9 mouse cellular contexts compared by ENCODE assay signal in the genomic region with DNA sequence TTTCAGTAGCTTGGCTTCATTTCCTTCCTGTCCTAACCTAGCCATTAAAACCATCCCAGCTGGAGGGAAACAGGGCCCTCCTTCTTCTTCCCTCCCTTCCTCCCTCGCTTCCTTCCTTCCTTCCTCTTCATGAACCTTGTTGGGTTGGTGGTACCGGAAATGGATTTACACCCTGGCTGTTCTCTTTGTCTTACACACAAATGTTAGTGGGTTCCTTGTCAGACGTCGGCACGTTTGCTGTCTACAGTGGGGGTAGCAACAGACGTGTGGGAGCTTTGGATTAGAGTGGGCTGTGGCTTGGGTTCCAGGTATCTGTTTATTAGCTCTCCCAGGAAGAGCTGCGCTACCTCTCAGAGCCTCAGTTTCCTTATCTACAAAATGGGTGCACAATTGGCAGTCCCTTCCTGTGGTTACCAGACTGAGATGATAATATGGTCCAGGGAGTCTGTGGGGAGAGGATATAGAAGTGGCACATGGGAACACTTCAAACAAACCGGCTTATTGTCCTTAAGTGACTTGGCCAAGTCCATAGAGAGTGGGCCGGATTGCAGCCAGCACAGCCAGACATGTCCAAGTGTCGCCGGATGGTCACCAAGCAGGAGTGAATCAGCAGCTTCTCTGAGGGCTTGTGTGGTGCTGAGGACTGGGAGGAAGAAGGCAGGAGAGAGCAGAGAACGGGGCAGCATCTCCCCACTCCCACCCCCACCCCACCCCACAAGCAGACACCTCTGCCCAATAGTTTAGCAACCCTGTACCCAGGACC. TPM values are rescaled to one million over a fixed set of nuclear protein-coding genes. Genes with fewer than 3 reads are reported as not detected.
DNase-seq lines count a peak whose midpoint lies in the region; ATAC-seq and TF ChIP-seq lines count a peak whose summit lies in the region.
"Had no signal": no experiment of that assay in that cellular context is flagged by ENCODE, and none has a peak within 500 bp of the region (broad histone marks: within the 10 kb centered on the region; RNA-seq: fewer than 3 reads in every experiment).

No protein-coding gene starts in this region.

- H3K9ac ChIP-seq in intestine, embryonic 15.5 days, result no peak overlapping the region
- no peak overlapping the region for H3K9ac ChIP-seq in intestine, postnatal 0 days (ENCODE audit: low read depth, low read length)
- H3K9ac ChIP-seq in neural tube, embryonic 12.5 days, result no peak overlapping the region
- no peak overlapping the region for H3K9ac ChIP-seq in limb, embryonic 13.5 days
- H3K9ac ChIP-seq in stomach, embryonic 16.5 days (ENCODE audit: low read length), result no peak overlapping the region

- H3K9me3 ChIP-seq in intestine, embryonic 15.5 days, result no peaks in the 10 kb centered on the region; the same call in 1 of the 2 replicates
- H3K9me3 ChIP-seq in intestine, postnatal 0 days (ENCODE audit: control insufficient read depth), result no peaks in the 10 kb centered on the region
- no peaks in the 10 kb centered on the region for H3K9me3 ChIP-seq in neural tube, embryonic 12.5 days
- no peaks in the 10 kb centered on the region for H3K9me3 ChIP-seq in limb, embryonic 13.5 days
- no peaks in the 10 kb centered on the region for H3K9me3 ChIP-seq in stomach, embryonic 16.5 days (replicated peaks; ENCODE audit: control insufficient read depth, low read length)
- H3K9me3 ChIP-seq: forebrain, embryonic 15.5 days had no signal

- ATAC-seq in intestine, embryonic 15.5 days, result no peak
- no peak for ATAC-seq in intestine, postnatal 0 days
- ATAC-seq in neural tube, embryonic 12.5 days (ENCODE audit: low FRiP score, low read depth), result no peak
- ATAC-seq in limb, embryonic 13.5 days (ENCODE audit: low FRiP score, low read depth), result no peak
- ATAC-seq in stomach, embryonic 16.5 days (ENCODE audit: insufficient read depth, low FRiP score), result no peak
- ATAC-seq in cerebellum, adult (ENCODE audit: insufficient number of reproducible peaks, low FRiP score, low TSS enrichment), result no peak

- TF ChIP-seq CTCF in intestine, postnatal 0 days (IDR thresholded peaks at IDR 0.05; ENCODE audit: low read depth), result no peak

- DNase-seq in neural tube, embryonic 10.5 days (ENCODE audit: extremely low spot score, low spot score), result no peak
- no peak for DNase-seq in urinary bladder, postnatal 10 days (ENCODE audit: low spot score)

- peak overlapping the region; percentile 87 for H3K4me2 ChIP-seq in intestine, embryonic 15.5 days (replicated peaks)
- H3K4me2 ChIP-seq in intestine, postnatal 0 days (replicated peaks; ENCODE audit: low read depth), result no peak overlapping the region
- peak overlapping the region; percentile 60; the same call in 1 of the 2 replicates for H3K4me2 ChIP-seq in neural tube, embryonic 12.5 days (replicated peaks)
- H3K4me2 ChIP-seq in limb, embryonic 13.5 days (replicated peaks), result peak overlapping the region; percentile 69
- H3K4me2 ChIP-seq in stomach, embryonic 16.5 days (ENCODE audit: low read depth, low read length), result peak overlapping the region; percentile 59; the same call in 1 of the 2 replicates

- peaks cover 16% of the 10 kb centered on the region; the same call in 1 of the 2 replicates for H3K4me1 ChIP-seq in intestine, embryonic 15.5 days (replicated peaks)
- 0 out of 2 replicates have a peak, but pooled peaks cover 4% of the 10 kb centered on the region for H3K4me1 ChIP-seq in intestine, postnatal 0 days (replicated peaks; ENCODE audit: control insufficient read depth, insufficient read depth, low read length)
- H3K4me1 ChIP-seq in neural tube, embryonic 12.5 days, result peaks cover 8% of the 10 kb centered on the region; the same call in 1 of the 2 replicates
- peaks cover 17% of the 10 kb centered on the region for H3K4me1 ChIP-seq in limb, embryonic 13.5 days
- H3K4me1 ChIP-seq in stomach, embryonic 16.5 days (ENCODE audit: control insufficient read depth, insufficient read depth, low read length), result peaks cover 11% of the 10 kb centered on the region

- H3K4me3 ChIP-seq in intestine, embryonic 15.5 days (replicated peaks), result no peak overlapping the region
- no peak overlapping the region for H3K4me3 ChIP-seq in intestine, postnatal 0 days (ENCODE audit: low read depth, low read length)
- no peak overlapping the region for H3K4me3 ChIP-seq in neural tube, embryonic 12.5 days
- no peak overlapping the region for H3K4me3 ChIP-seq in limb, embryonic 13.5 days
- no peak overlapping the region for H3K4me3 ChIP-seq in stomach, embryonic 16.5 days (replicated peaks; ENCODE audit: low read length)

- H3K27me3 ChIP-seq in intestine, embryonic 15.5 days (replicated peaks), result no peaks in the 10 kb centered on the region
- H3K27me3 ChIP-seq in intestine, postnatal 0 days (replicated peaks; ENCODE audit: control insufficient read depth, insufficient read depth, low read length), result no peaks in the 10 kb centered on the region
- H3K27me3 ChIP-seq in neural tube, embryonic 12.5 days (replicated peaks), result peaks cover 33% of the 10 kb centered on the region
- H3K27me3 ChIP-seq in limb, embryonic 13.5 days, result peaks cover 31% of the 10 kb centered on the region
- no peaks in the 10 kb centered on the region for H3K27me3 ChIP-seq in stomach, embryonic 16.5 days (ENCODE audit: control insufficient read depth, insufficient read depth, low read length)

- WGBS in intestine, embryonic 15.5 days, result 80% methylated on average over 12 of the region's 12 CpGs
- 80% methylated on average over 12 of the region's 12 CpGs for WGBS in intestine, postnatal 0 days
- WGBS in neural tube, embryonic 12.5 days, result 83% methylated on average over 12 of the region's 12 CpGs
- WGBS in limb, embryonic 13.5 days, result 81% methylated on average over 12 of the region's 12 CpGs
- WGBS in stomach, embryonic 16.5 days, result 77% methylated on average over 12 of the region's 12 CpGs

- no peak overlapping the region for H3K27ac ChIP-seq in intestine, embryonic 15.5 days
- H3K27ac ChIP-seq in intestine, postnatal 0 days (ENCODE audit: low read depth, low read length), result no peak overlapping the region
- H3K27ac ChIP-seq in neural tube, embryonic 12.5 days, result no peak overlapping the region
- H3K27ac ChIP-seq in limb, embryonic 13.5 days, result no peak overlapping the region
- no peak overlapping the region for H3K27ac ChIP-seq in stomach, embryonic 16.5 days (ENCODE audit: low read length)
- H3K27ac ChIP-seq: forebrain, embryonic 15.5 days had no signal

- no peaks in the 10 kb centered on the region for H3K36me3 ChIP-seq in intestine, embryonic 15.5 days
- H3K36me3 ChIP-seq in intestine, postnatal 0 days (ENCODE audit: control insufficient read depth, insufficient read depth), result no peaks in the 10 kb centered on the region
- no peaks in the 10 kb centered on the region for H3K36me3 ChIP-seq in neural tube, embryonic 12.5 days
- H3K36me3 ChIP-seq in limb, embryonic 13.5 days, result no peaks in the 10 kb centered on the region
- no peaks in the 10 kb centered on the region for H3K36me3 ChIP-seq in stomach, embryonic 16.5 days (ENCODE audit: control insufficient read depth, insufficient read depth, low read length)
- H3K36me3 ChIP-seq: forebrain, embryonic 15.5 days had no signal

RNA-seq across cellular contexts. Expression of gene Cda, which starts 0.9 kb away (rescaled TPM):
- polyA plus RNA-seq in intestine, embryonic 15.5 days (2015; fragmentation: Nextera tagmentation; extraction: Ambion mirVana), result 26.5 and 30.5 TPM in 2 replicates
- 37.5 and 41.7 TPM in 2 replicates for polyA plus RNA-seq in intestine, postnatal 0 days (2015; fragmentation: Nextera tagmentation; extraction: Ambion mirVana)
- 4.3 and 4.9 TPM in 2 replicates for polyA plus RNA-seq in neural tube, embryonic 12.5 days (2016; fragmentation: Nextera tagmentation; extraction: Ambion mirVana)
- 4.9 and 5.6 TPM in 2 replicates for polyA plus RNA-seq in limb, embryonic 13.5 days (2015; fragmentation: Nextera tagmentation; extraction: Ambion mirVana)
- polyA plus RNA-seq in stomach, embryonic 16.5 days (2015; fragmentation: Nextera tagmentation; extraction: Ambion mirVana), result 12.6 and 14.9 TPM in 2 replicates

RNA-seq across cellular contexts. Expression of gene Fam43b, which starts 27.6 kb away (rescaled TPM):
- polyA plus RNA-seq in intestine, embryonic 15.5 days (2015; fragmentation: Nextera tagmentation; extraction: Ambion mirVana), result 0.05 TPM in 1 of 2 replicates, not detected in the other
- not detected in 2 replicates for polyA plus RNA-seq in intestine, postnatal 0 days (2015; fragmentation: Nextera tagmentation; extraction: Ambion mirVana)
- polyA plus RNA-seq in neural tube, embryonic 12.5 days (2016; fragmentation: Nextera tagmentation; extraction: Ambion mirVana), result 0.91 and 1.3 TPM in 2 replicates
- polyA plus RNA-seq in limb, embryonic 13.5 days (2015; fragmentation: Nextera tagmentation; extraction: Ambion mirVana), result not detected in 2 replicates
- polyA plus RNA-seq in stomach, embryonic 16.5 days (2015; fragmentation: Nextera tagmentation; extraction: Ambion mirVana), result not detected in 2 replicates

RNA-seq across cellular contexts. Expression of gene Pink1, which starts 42.6 kb away (rescaled TPM):
- polyA plus RNA-seq in intestine, embryonic 15.5 days (2015; fragmentation: Nextera tagmentation; extraction: Ambion mirVana), result 35.9 and 36.1 TPM in 2 replicates
- polyA plus RNA-seq in intestine, postnatal 0 days (2015; fragmentation: Nextera tagmentation; extraction: Ambion mirVana), result 65.8 and 71.7 TPM in 2 replicates
- 82.7 and 87.3 TPM in 2 replicates for polyA plus RNA-seq in neural tube, embryonic 12.5 days (2016; fragmentation: Nextera tagmentation; extraction: Ambion mirVana)
- 50.5 and 57.0 TPM in 2 replicates for polyA plus RNA-seq in limb, embryonic 13.5 days (2015; fragmentation: Nextera tagmentation; extraction: Ambion mirVana)
- polyA plus RNA-seq in stomach, embryonic 16.5 days (2015; fragmentation: Nextera tagmentation; extraction: Ambion mirVana), result 33.0 and 34.2 TPM in 2 replicates
